Mouse (Mus musculus) ES-Bruce4 (cell line): ENCODE results near the gene Btg3. TPM values are rescaled to one million over a fixed set of nuclear protein-coding genes. Genes with fewer than 3 reads are reported as not detected.

ENCODE experiments used
- H3K27ac ChIP-seq: 2 replicates; pipeline ENCODE4 v1.5.1; 2012; ENCODE audit warnings: low read length, inconsistent platforms; ENCODE audit not compliant: insufficient read depth
- H3K27me3 ChIP-seq: 2 replicates; pipeline ENCODE4 v1.6.1; 2012; ENCODE audit warnings: mild to moderate bottlenecking, low read length, inconsistent platforms; ENCODE audit not compliant: control insufficient read depth, poor library complexity, insufficient read depth, severe bottlenecking
- H3K36me3 ChIP-seq: 2 replicates; pipeline ENCODE4 v1.6.1; 2012; ENCODE audit warnings: inconsistent platforms, mild to moderate bottlenecking, low read length, moderate library complexity; ENCODE audit not compliant: control insufficient read depth, poor library complexity, insufficient read depth, severe bottlenecking
- H3K4me1 ChIP-seq: one replicate; pipeline ENCODE4 v1.8.1; 2011; ENCODE audit warnings: low read length; ENCODE audit not compliant: control insufficient read depth, insufficient read depth
- H3K4me3 ChIP-seq: 2 replicates; pipeline ENCODE4 v1.5.1; 2011; ENCODE audit warnings: low read depth, mild to moderate bottlenecking, low read length
- H3K9ac ChIP-seq: 2 replicates; pipeline ENCODE4 v1.6.1; 2012; ENCODE audit warnings: low read depth, mild to moderate bottlenecking, inconsistent platforms; ENCODE audit not compliant: poor library complexity, severe bottlenecking
- H3K9me3 ChIP-seq: replicated peaks from 2 replicates; pipeline ENCODE4 v1.6.1; 2012; ENCODE audit warnings: mild to moderate bottlenecking, low read length, inconsistent platforms; ENCODE audit not compliant: control insufficient read depth, poor library complexity, insufficient read depth, severe bottlenecking
- CTCF ChIP-seq: IDR thresholded peaks from one replicate; pipeline ENCODE4 v1.8.1; 2011; ENCODE audit warnings: low read depth, low read length
- EP300 ChIP-seq: IDR thresholded peaks from 2 replicates; pipeline ENCODE4 v1.6.1; 2011; ENCODE audit warnings: low read depth, low read length; ENCODE audit not compliant: insufficient read depth
- POLR2A ChIP-seq: IDR thresholded peaks from one replicate; pipeline ENCODE4 v1.8.1; 2011; ENCODE audit warnings: low read length; ENCODE audit not compliant: insufficient read depth
- polyA plus RNA-seq: library from polyadenylated mRNA; stranded (reverse); fragments of >200 nt; gene quantifications from 2 replicates; pipeline ENCODE4 v1.2.4, GENCODE M21; 2011; ENCODE audit warnings: low read depth; ENCODE audit not compliant: missing spikeins, insufficient read depth, insufficient read length

Btg3 gene
- polyA plus RNA-seq, 1 experiment: 53.3 TPM

DNA sequence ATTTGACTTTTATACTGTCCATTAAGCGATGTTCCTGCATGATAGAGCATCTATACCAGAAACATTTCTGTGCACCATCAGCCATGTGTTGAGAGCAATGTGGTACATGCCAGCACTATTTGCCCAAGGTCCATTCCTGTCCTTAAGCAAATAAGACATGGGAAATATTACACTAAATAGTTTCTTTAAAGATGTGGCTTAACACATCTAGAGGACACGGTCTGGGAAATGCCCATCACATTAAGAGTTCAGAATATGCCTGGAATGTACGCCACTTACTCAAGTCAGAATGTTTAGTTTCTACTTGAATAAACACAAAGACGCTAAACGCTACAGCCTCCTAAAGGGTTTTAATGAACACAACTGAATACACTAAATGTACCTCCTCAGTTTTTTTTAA, 93.8 kb downstream of the Btg3 start:
- TF ChIP-seq EP300: no peak
- TF ChIP-seq POLR2A: no peak
- TF ChIP-seq CTCF: no peak
- Histone ChIP-seq H3K27me3 (0 out of 2 replicates have a peak, but pooled peaks cover 1% of the 10 kb centered on the region), H3K4me1 (peaks cover 2% of the 10 kb centered on the region), H3K36me3 (no peaks in the 10 kb centered on the region), H3K9ac (no peak overlapping the region), H3K9me3 (no peaks in the 10 kb centered on the region), H3K27ac (no peak overlapping the region), H3K4me3 (no peak overlapping the region)

Other genes with a start within 250 kb of the Btg3 start
- gene Cxadr, start 75.7 kb downstream of the Btg3 start, polyA plus RNA-seq: 24.4 and 26.1 TPM in 2 replicates
- gene D16Ertd472e, start 199.5 kb upstream of the Btg3 start, polyA plus RNA-seq: 14.2 and 16.8 TPM in 2 replicates